Mouse (Mus musculus): Measurements from ENCODE around the gene Utp4. TPM values are rescaled to one million over a fixed set of nuclear protein-coding genes. Genes with fewer than 3 reads are reported as not detected.

Gene Utp4
- polyA plus RNA-seq, 1 experiment from 2014 or later, result 22.4 TPM

- Histone ChIP-seq H3K9me3 (ENCODE audit: low read length) (no peaks in the 10 kb centered on the region), H3K4me2 (ENCODE audit: low read depth, low read length) (peak within 1 kb of the TSS; percentile 84), H3K4me1 (ENCODE audit: insufficient read depth) (peaks cover 24% of the 10 kb centered on the region), H3K4me3 (ENCODE audit: low read depth, low read length) (peak within 1 kb of the TSS; percentile 47), H3K36me3 (replicated peaks; ENCODE audit: insufficient read depth, low read length) (no peaks in the 10 kb centered on the region; the same call in 1 of the 2 replicates), H3K27me3 (ENCODE audit: insufficient read depth, low read length) (peaks cover 48% of the 10 kb centered on the region), H3K9ac (replicated peaks) (peak within 1 kb of the TSS; percentile 50), H3K27ac (ENCODE audit: low read depth) (no peak within 1 kb of the TSS)
- DNase-seq, result no peak
- no peak for ATAC-seq
- WGBS (ENCODE audit: insufficient replicate concordance), result 1% methylated on average over 18 of the region's 18 CpGs
- no peak for TF ChIP-seq CTCF (IDR thresholded peaks at IDR 0.05; ENCODE audit: low read depth)
Measured at GRCm38 (mm10) chr8:106870051-106870450, 23.4 kb upstream of the Utp4 start, which contains the start of gene Has3. Gene Has3 (plus strand): TSS chr8:106870242.

GRCm38 (mm10) chr8:106870537-106871327 is 22.7 kb upstream of the Utp4 start:
- Histone ChIP-seq H3K9me3 (ENCODE audit: low read length) (no peaks in the 10 kb centered on the region), H3K9ac (replicated peaks) (peak overlapping the region; percentile 50), H3K4me3 (ENCODE audit: low read depth, low read length) (peak overlapping the region; percentile 47), H3K4me2 (ENCODE audit: low read depth, low read length) (peak overlapping the region; percentile 84), H3K27me3 (ENCODE audit: insufficient read depth, low read length) (peaks cover 48% of the 10 kb centered on the region), H3K36me3 (replicated peaks; ENCODE audit: insufficient read depth, low read length) (no peaks in the 10 kb centered on the region; the same call in 1 of the 2 replicates), H3K27ac (ENCODE audit: low read depth) (no peak overlapping the region), H3K4me1 (ENCODE audit: insufficient read depth) (peaks cover 24% of the 10 kb centered on the region)
- WGBS (ENCODE audit: insufficient replicate concordance), result under 1% methylated on average over 62 of the region's 63 CpGs
- no peak for ATAC-seq
- peak; percentile 32 for DNase-seq
- TF ChIP-seq CTCF (IDR thresholded peaks at IDR 0.05; ENCODE audit: low read depth) (0 out of 2 replicates have a peak, but pooled peaks have one; percentile 3), EP300 (IDR thresholded peaks at IDR 0.05; ENCODE audit: low read depth) (no peak)

GRCm38 (mm10) chr8:106871328-106871926 is 22.0 kb upstream of the Utp4 start:
- H3K9ac ChIP-seq (replicated peaks), result peak overlapping the region; percentile 50; the same call in 1 of the 2 replicates
- ATAC-seq (no peak), DNase-seq (no peak)
- no peaks in the 10 kb centered on the region; the same call in 1 of the 2 replicates for H3K36me3 ChIP-seq (replicated peaks; ENCODE audit: insufficient read depth, low read length)
- peaks cover 48% of the 10 kb centered on the region for H3K27me3 ChIP-seq (ENCODE audit: insufficient read depth, low read length)
- no peaks in the 10 kb centered on the region for H3K9me3 ChIP-seq (ENCODE audit: low read length)
- no peak for TF ChIP-seq CTCF (IDR thresholded peaks at IDR 0.05; ENCODE audit: low read depth)
- TF ChIP-seq EP300 (IDR thresholded peaks at IDR 0.05; ENCODE audit: low read depth), result no peak
- no peak overlapping the region for H3K27ac ChIP-seq (ENCODE audit: low read depth)
- peak overlapping the region; percentile 84 for H3K4me2 ChIP-seq (ENCODE audit: low read depth, low read length)
- WGBS (ENCODE audit: insufficient replicate concordance), result 3% methylated on average over 15 of the region's 15 CpGs
- peak overlapping the region; percentile 47 for H3K4me3 ChIP-seq (ENCODE audit: low read depth, low read length)
- peaks cover 24% of the 10 kb centered on the region for H3K4me1 ChIP-seq (ENCODE audit: insufficient read depth)

- DNase-seq (peak; percentile 47), ATAC-seq (peak; percentile 15; the same call in 1 of the 2 replicates)
- Histone ChIP-seq H3K9me3 (ENCODE audit: low read length) (no peaks in the 10 kb centered on the region), H3K27me3 (ENCODE audit: insufficient read depth, low read length) (peaks cover 48% of the 10 kb centered on the region), H3K36me3 (replicated peaks; ENCODE audit: insufficient read depth, low read length) (no peaks in the 10 kb centered on the region; the same call in 1 of the 2 replicates), H3K4me3 (ENCODE audit: low read depth, low read length) (no peak overlapping the region), H3K4me1 (ENCODE audit: insufficient read depth) (peaks cover 24% of the 10 kb centered on the region), H3K9ac (replicated peaks) (no peak overlapping the region), H3K4me2 (ENCODE audit: low read depth, low read length) (peak overlapping the region; percentile 84), H3K27ac (ENCODE audit: low read depth) (no peak overlapping the region)
- TF ChIP-seq EP300 (IDR thresholded peaks at IDR 0.05; ENCODE audit: low read depth) (no peak), CTCF (IDR thresholded peaks at IDR 0.05; ENCODE audit: low read depth) (peak; percentile 30)
- WGBS (ENCODE audit: insufficient replicate concordance), result 2% methylated on average over 22 of the region's 22 CpGs
Measured at GRCm38 (mm10) chr8:106871931-106872371, 21.5 kb upstream of the Utp4 start.

GRCm38 (mm10) chr8:106872454-106873034 is 20.9 kb upstream of the Utp4 start:
- ATAC-seq (no peak), DNase-seq (no peak)
- 28% methylated on average over 8 of the region's 8 CpGs for WGBS (ENCODE audit: insufficient replicate concordance)
- Histone ChIP-seq H3K27ac (ENCODE audit: low read depth) (no peak overlapping the region), H3K27me3 (ENCODE audit: insufficient read depth, low read length) (peaks cover 48% of the 10 kb centered on the region), H3K4me1 (ENCODE audit: insufficient read depth) (peaks cover 24% of the 10 kb centered on the region), H3K9me3 (ENCODE audit: low read length) (no peaks in the 10 kb centered on the region), H3K4me2 (ENCODE audit: low read depth, low read length) (no peak overlapping the region; the same call in 1 of the 2 replicates), H3K4me3 (ENCODE audit: low read depth, low read length) (no peak overlapping the region), H3K9ac (replicated peaks) (no peak overlapping the region), H3K36me3 (replicated peaks; ENCODE audit: insufficient read depth, low read length) (no peaks in the 10 kb centered on the region; the same call in 1 of the 2 replicates)
- TF ChIP-seq CTCF (IDR thresholded peaks at IDR 0.05; ENCODE audit: low read depth), result no peak
- TF ChIP-seq EP300 (IDR thresholded peaks at IDR 0.05; ENCODE audit: low read depth), result no peak
